Mouse (Mus musculus): ENCODE results near the gene Ugt1a7c. TPM values are rescaled to one million over a fixed set of nuclear protein-coding genes. Genes with fewer than 3 reads are reported as not detected.
"Not testable (repeated sequence)": the region's sequence is repeated elsewhere in the genome, so short reads cannot be mapped to it uniquely, and the experiment has no call there.

Ugt1a7c gene
- total and polyA plus RNA-seq, 2 experiments from 2014 or later, result 1.3 to 2.1 TPM

GRCm38 (mm10) chr1:88165711-88166110, 70.8 kb downstream of the Ugt1a7c start, which contains the start of gene Ugt1a5:
TSS of gene Ugt1a5 (plus strand) at chr1:88166012.
- no peak within 1 kb of the TSS for H3K4me3 ChIP-seq (ENCODE audit: low read length)
- H3K4me2 ChIP-seq (ENCODE audit: low read depth, low read length), result no peak within 1 kb of the TSS
- H3K9ac ChIP-seq (replicated peaks; ENCODE audit: low read length), result no peak within 1 kb of the TSS
- ATAC-seq (no peak), DNase-seq (ENCODE audit: low spot score) (no peak)
- H3K27ac ChIP-seq, result no peak within 1 kb of the TSS
- TF ChIP-seq CTCF (IDR thresholded peaks at IDR 0.05; ENCODE audit: low read depth), result no peak
- H3K9me3 ChIP-seq (ENCODE audit: low read length), result no peaks in the 10 kb centered on the region
- H3K27me3 ChIP-seq (ENCODE audit: insufficient read depth, low read length), result no peaks in the 10 kb centered on the region
- H3K4me1 ChIP-seq (ENCODE audit: insufficient read depth, low read length), result no peaks in the 10 kb centered on the region
- no peaks in the 10 kb centered on the region for H3K36me3 ChIP-seq (ENCODE audit: insufficient read depth, low read length)
- 79% methylated on average over 5 of the region's 5 CpGs for WGBS

DNA sequence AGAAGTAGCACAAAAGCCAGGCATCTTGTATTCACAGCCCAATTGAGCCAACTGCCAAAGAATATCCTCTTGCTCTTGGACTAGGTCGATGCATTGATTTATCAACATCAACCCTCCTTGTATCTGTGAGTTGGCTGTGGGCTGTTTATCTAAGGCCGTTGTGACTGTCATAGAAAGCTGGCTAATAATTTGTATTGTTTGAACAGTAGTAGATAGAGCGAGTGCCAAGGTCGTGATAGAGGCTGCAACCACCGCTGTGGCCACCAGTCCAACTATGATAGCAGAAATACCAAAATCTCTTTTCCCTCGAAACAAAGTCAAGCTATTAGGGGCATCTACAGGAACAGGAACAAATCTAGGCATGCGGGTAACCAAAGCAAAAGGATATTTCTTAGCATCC, 77.3 kb downstream of the Ugt1a7c start:
- H3K36me3 ChIP-seq (ENCODE audit: insufficient read depth, low read length); ATAC-seq; H3K9me3 ChIP-seq (ENCODE audit: low read length); H3K27ac ChIP-seq; H3K9ac ChIP-seq (replicated peaks; ENCODE audit: low read length); H3K27me3 ChIP-seq (ENCODE audit: insufficient read depth, low read length); H3K4me3 ChIP-seq (ENCODE audit: low read length); H3K4me2 ChIP-seq (ENCODE audit: low read depth, low read length); DNase-seq (ENCODE audit: low spot score); H3K4me1 ChIP-seq (ENCODE audit: insufficient read depth, low read length): not testable (repeated sequence)
- WGBS, result 93% methylated on average over 5 of the region's 7 CpGs

DNA sequence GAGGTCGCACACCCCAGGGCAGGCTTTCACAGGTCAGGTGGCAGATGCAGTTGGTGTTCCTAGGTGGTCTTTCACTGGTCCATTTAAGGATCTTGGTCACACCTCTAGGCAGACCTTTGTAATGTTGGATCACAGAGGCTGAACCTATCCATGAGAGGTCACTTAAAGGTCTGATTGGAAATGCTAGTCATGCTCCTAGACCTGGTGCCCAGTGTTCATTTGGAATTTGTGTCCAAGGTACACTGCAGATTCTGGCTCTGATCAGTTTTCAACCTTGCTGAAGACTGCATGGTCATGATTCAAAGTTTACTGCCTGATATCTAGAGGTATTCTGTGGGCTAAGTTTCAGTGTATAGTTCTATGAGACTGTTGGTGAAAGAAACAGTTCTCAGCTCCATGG, 84.8 kb downstream of the Ugt1a7c start:
- H3K9ac ChIP-seq (replicated peaks; ENCODE audit: low read length), result no peak overlapping the region

GRCm38 (mm10) chr1:88186325-88186935, 91.6 kb downstream of the Ugt1a7c start:
- no peak for TF ChIP-seq CTCF (IDR thresholded peaks at IDR 0.05; ENCODE audit: low read depth)
- ATAC-seq, result no peak
- Histone ChIP-seq H3K9me3 (ENCODE audit: low read length) (no peaks in the 10 kb centered on the region), H3K9ac (replicated peaks; ENCODE audit: low read length) (no peak overlapping the region), H3K4me1 (ENCODE audit: insufficient read depth, low read length) (no peaks in the 10 kb centered on the region), H3K4me3 (ENCODE audit: low read length) (no peak overlapping the region), H3K27ac (no peak overlapping the region), H3K36me3 (ENCODE audit: insufficient read depth, low read length) (no peaks in the 10 kb centered on the region), H3K4me2 (ENCODE audit: low read depth, low read length) (no peak overlapping the region), H3K27me3 (ENCODE audit: insufficient read depth, low read length) (no peaks in the 10 kb centered on the region)
- DNase-seq (ENCODE audit: low spot score), result no peak
- WGBS, result 88% methylated on average over 5 of the region's 5 CpGs

More for the DNA sequence above, 84.8 kb downstream of the Ugt1a7c start:
- Histone ChIP-seq H3K27me3 (ENCODE audit: insufficient read depth, low read length) (no peaks in the 10 kb centered on the region), H3K36me3 (ENCODE audit: insufficient read depth, low read length) (no peaks in the 10 kb centered on the region), H3K4me1 (ENCODE audit: insufficient read depth, low read length) (no peaks in the 10 kb centered on the region), H3K27ac (no peak overlapping the region), H3K4me3 (ENCODE audit: low read length) (no peak overlapping the region), H3K4me2 (ENCODE audit: low read depth, low read length) (no peak overlapping the region), H3K9me3 (ENCODE audit: low read length) (peaks cover 6% of the 10 kb centered on the region; the same call in 1 of the 2 replicates)
- ATAC-seq (no peak), DNase-seq (ENCODE audit: low spot score) (no peak)
- TF ChIP-seq CTCF (IDR thresholded peaks at IDR 0.05; ENCODE audit: low read depth), result no peak
- 96% methylated on average over 1 of the region's 1 CpGs for WGBS

- 62% methylated on average over 3 of the region's 3 CpGs for WGBS
- no peak for ATAC-seq
- no peak overlapping the region for H3K4me2 ChIP-seq (ENCODE audit: low read depth, low read length)
- no peaks in the 10 kb centered on the region for H3K9me3 ChIP-seq (ENCODE audit: low read length)
- H3K4me1 ChIP-seq (ENCODE audit: insufficient read depth, low read length), result no peaks in the 10 kb centered on the region
- H3K9ac ChIP-seq (replicated peaks; ENCODE audit: low read length), result no peak overlapping the region
- TF ChIP-seq CTCF (IDR thresholded peaks at IDR 0.05; ENCODE audit: low read depth), result no peak
- no peaks in the 10 kb centered on the region for H3K36me3 ChIP-seq (ENCODE audit: insufficient read depth, low read length)
- no peak overlapping the region for H3K4me3 ChIP-seq (ENCODE audit: low read length)
- no peak overlapping the region for H3K27ac ChIP-seq
- H3K27me3 ChIP-seq (ENCODE audit: insufficient read depth, low read length), result no peaks in the 10 kb centered on the region
- no peak for DNase-seq (ENCODE audit: low spot score)
Measured at GRCm38 (mm10) chr1:88192136-88192535, 97.3 kb downstream of the Ugt1a7c start.

DNA sequence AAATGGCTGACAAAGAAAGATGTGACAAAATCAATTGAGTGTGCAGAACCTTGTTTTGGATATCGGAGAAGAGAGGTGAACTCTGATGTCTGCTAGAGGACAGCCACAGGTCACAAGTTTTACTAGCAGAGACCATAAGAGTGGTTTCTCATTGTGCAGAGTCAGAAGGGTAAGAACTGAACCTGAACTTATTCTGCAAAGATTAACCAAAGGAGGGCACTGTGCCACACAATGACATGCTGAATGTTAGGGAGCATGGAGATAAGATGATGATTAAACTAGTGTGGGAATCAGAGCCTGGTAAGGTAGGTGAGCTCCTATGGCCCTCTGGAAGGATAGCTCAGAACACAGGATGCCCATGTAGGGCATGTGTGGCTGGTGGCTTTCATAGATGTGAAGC, 100.8 kb downstream of the Ugt1a7c start:
- 86% methylated on average over 1 of the region's 1 CpGs for WGBS
- no peak overlapping the region for H3K9ac ChIP-seq (replicated peaks; ENCODE audit: low read length)
- H3K4me1 ChIP-seq (ENCODE audit: insufficient read depth, low read length), result no peaks in the 10 kb centered on the region
- ATAC-seq, result no peak
- no peak overlapping the region for H3K4me2 ChIP-seq (ENCODE audit: low read depth, low read length)
- H3K9me3 ChIP-seq (ENCODE audit: low read length), result no peaks in the 10 kb centered on the region
- H3K4me3 ChIP-seq (ENCODE audit: low read length), result no peak overlapping the region
- no peaks in the 10 kb centered on the region for H3K36me3 ChIP-seq (ENCODE audit: insufficient read depth, low read length)
- no peaks in the 10 kb centered on the region for H3K27me3 ChIP-seq (ENCODE audit: insufficient read depth, low read length)
- H3K27ac ChIP-seq, result no peak overlapping the region
- TF ChIP-seq CTCF (IDR thresholded peaks at IDR 0.05; ENCODE audit: low read depth), result no peak
- no peak for DNase-seq (ENCODE audit: low spot score)

GRCm38 (mm10) chr1:88197443-88197842, 102.6 kb downstream of the Ugt1a7c start:
- no peak for TF ChIP-seq CTCF (IDR thresholded peaks at IDR 0.05; ENCODE audit: low read depth)
- Histone ChIP-seq H3K36me3 (ENCODE audit: insufficient read depth, low read length) (no peaks in the 10 kb centered on the region), H3K4me2 (ENCODE audit: low read depth, low read length) (no peak overlapping the region), H3K27me3 (ENCODE audit: insufficient read depth, low read length) (no peaks in the 10 kb centered on the region), H3K4me3 (ENCODE audit: low read length) (no peak overlapping the region), H3K4me1 (ENCODE audit: insufficient read depth, low read length) (no peaks in the 10 kb centered on the region), H3K27ac (no peak overlapping the region), H3K9ac (replicated peaks; ENCODE audit: low read length) (no peak overlapping the region), H3K9me3 (ENCODE audit: low read length) (no peaks in the 10 kb centered on the region)
- WGBS, result 72% methylated on average over 3 of the region's 3 CpGs
- DNase-seq (ENCODE audit: low spot score) (no peak), ATAC-seq (no peak)
